Mouse (Mus musculus) brain, embryonic 14.5 days (tissue): ENCODE measurements around the gene Sufu. TPM values are rescaled to one million over a fixed set of nuclear protein-coding genes. Genes with fewer than 3 reads are reported as not detected.

ENCODE experiments used
- DNase-seq: peaks from one replicate; pipeline ENCODE4 v3.0.0-alpha.2; 2011; ENCODE audit warnings: low read depth
- CTCF ChIP-seq: fragments of 200-500 bp; IDR thresholded peaks from 2 replicates; pipeline ENCODE4 v1.5.1; 2012; ENCODE audit warnings: inconsistent platforms, mild to moderate bottlenecking, moderate library complexity, borderline replicate concordance; ENCODE audit not compliant: insufficient read depth, insufficient read length; ENCODE audit errors: extremely low read depth
- POLR2A ChIP-seq: fragments of 200-500 bp; IDR thresholded peaks from 2 replicates; pipeline ENCODE4 v1.6.1; 2012; ENCODE audit warnings: mild to moderate bottlenecking, inconsistent platforms, borderline replicate concordance; ENCODE audit not compliant: poor library complexity, insufficient read depth, insufficient read length, severe bottlenecking; ENCODE audit errors: extremely low read depth
- polyA plus RNA-seq: library from polyadenylated mRNA; depleted of rRNA; stranded (reverse); fragments of >200 nt; gene quantifications from 2 replicates; pipeline ENCODE4 v1.2.3, GENCODE M21; 2012

Gene Sufu
- polyA plus RNA-seq, 1 experiment = 26.0 TPM

DNA sequence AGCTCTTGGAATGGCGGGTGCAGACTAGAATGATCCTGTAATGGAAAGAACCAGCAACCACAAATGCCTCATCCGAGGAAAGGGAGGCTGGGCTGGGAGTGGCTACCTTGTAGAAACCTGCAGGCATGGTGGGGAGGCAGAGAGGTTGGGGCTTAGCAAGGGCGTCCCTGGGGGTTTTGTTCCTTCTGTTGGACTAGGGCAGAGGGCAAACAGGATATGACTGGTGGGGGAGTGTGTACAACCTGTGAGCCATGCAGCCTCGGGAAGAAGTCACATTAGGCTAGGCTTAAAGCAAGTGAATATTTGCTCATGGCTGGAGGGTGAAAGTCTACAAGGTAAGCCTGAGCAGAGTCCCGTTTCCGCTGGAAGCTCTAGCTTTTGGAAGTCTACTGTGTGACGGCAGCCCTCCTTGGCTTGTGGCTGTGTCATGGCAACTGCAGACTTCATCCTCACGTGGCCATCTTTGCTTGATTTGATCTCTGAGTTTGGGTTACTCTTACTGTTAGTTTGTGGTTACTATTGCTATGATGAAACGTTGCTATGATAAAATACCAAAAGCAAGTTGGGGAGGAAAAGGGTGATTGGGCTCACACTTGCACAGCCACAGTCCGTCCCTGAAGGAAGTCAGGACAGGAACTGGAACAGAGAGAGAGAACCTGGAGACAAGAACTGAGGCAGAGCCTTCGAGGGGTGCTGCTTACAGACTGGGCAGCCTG lies 33.2 kb upstream of the Sufu start:
- no peak for DNase-seq
- TF ChIP-seq POLR2A (no peak), CTCF (no peak)

DNA sequence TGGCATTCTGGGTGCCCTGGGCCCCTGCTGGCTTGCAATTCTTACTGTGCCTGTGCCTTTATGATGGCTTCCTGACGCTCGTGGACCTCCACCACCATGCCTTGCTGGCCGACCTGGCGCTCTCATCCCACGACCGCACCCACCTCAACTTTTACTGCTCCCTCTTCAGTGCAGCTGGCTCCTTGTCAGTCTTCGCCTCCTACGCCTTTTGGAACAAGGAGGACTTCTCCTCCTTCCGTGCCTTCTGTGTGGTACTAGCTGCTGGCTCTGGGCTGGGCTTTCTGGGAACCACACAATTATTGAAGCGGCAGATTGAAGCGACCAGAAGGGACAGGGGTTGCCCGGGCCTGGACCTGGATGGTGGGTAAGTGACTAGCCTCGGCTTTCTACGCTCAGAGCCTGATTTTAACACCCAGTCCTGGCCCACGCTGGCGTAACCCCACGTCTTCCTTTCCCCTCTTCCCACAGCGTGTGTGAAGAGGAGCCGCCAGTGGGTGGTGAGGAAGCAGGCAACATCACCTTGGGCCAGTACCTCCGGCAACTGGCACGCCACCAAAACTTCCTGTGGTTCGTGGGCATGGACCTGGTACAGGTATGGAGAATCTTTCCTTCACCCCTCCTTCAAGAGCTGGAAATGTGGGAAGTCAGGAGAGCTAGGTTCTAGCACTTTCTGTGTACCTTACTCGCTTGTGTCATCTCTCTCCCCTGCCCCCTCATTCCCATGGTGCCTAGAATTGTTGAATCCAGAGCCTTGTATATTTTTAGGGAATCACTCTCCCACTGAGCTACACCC lies 28.7 kb upstream of the Sufu start:
- no peak for DNase-seq
- TF ChIP-seq POLR2A (no peak), CTCF (no peak)

DNA sequence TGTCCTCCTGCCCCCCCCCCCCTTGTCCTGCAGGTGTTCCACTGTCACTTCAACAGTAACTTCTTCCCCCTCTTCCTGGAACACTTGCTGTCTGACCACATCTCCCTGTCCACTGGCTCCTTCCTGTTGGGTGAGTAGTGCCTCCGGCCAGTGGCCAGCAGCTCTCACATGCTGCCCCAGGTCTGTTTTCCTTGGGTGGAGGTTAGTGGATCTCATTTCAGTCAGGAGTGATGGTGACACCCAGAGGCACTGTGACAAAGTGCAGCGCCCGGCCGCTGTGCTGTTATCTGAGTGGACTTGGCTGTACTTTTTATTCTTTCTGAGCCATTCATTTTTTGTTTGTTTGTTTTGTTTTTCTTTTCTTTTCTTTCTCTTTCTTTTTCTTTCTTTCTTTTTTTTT lies 27.5 kb upstream of the Sufu start:
- DNase-seq = peak; percentile 60
- TF ChIP-seq POLR2A = no peak
- peak; percentile 70 for TF ChIP-seq CTCF

- TF ChIP-seq POLR2A (no peak), CTCF (no peak)
- no peak for DNase-seq
These were observed 22.1 kb upstream of the Sufu start for GRCm38 (mm10) chr19:46374477-46375088.

DNA sequence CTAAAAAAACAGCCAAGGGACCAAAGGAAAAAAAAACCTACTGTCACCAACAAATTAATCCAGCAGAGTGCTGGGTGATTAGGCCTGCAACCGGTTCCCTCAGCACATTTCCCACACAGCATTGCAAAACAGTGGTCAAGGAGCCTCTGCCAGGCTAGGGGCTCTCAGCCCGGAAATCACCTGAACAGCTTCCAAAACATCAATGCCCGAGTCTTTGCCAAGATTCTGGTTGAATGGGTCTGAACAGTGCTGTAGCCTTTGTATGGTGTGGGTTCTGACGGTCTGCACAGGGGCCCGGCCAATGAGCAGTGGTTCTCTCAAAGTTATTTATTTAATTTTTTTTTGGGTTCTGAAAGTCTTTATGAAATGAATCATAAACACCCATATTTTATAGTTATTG lies 21.2 kb upstream of the Sufu start:
- peak; percentile 83 for DNase-seq
- no peak for TF ChIP-seq CTCF
- TF ChIP-seq POLR2A = no peak

- TF ChIP-seq CTCF (no peak), POLR2A (no peak)
- no peak for DNase-seq
These were observed 20.8 kb upstream of the Sufu start for GRCm38 (mm10) chr19:46375891-46376290.

GRCm38 (mm10) chr19:46382275-46382674 lies 14.4 kb upstream of the Sufu start:
- no peak for DNase-seq
- TF ChIP-seq CTCF (no peak), POLR2A (no peak)

- TF ChIP-seq POLR2A (no peak), CTCF (peak; percentile 16; the same call in 1 of the 2 replicates)
These were observed 6.8 kb upstream of the Sufu start for GRCm38 (mm10) chr19:46389872-46390271.

GRCm38 (mm10) chr19:46392018-46392417 lies 4.7 kb upstream of the Sufu start:
- no peak for TF ChIP-seq POLR2A
- peak; percentile 55; the same call in 1 of the 2 replicates for TF ChIP-seq CTCF
- DNase-seq = peak; percentile 33

More at GRCm38 (mm10) chr19:46389872-46390271, 6.8 kb upstream of the Sufu start:
- DNase-seq = no peak

DNA sequence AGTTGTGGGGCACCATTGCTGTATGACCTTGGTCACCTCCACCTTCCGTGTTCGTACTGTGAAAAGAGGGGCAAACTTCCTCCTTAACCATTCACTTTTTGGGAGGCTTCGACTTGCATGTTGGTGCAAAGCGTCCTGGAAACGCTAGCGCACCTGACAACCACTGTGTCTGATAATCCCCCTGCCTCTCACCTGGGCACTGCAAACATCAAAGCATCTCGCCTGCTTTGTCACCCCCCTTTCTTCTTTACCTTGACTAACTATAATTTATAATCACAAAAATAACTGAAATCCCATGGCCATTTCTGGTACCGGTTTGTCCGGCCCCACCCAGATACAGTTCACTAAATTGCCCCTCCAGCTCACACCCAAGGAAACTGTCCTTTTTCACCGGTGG lies 2.0 kb upstream of the Sufu start:
- TF ChIP-seq POLR2A = no peak
- TF ChIP-seq CTCF = no peak
- DNase-seq = no peak
